Mouse (Mus musculus) heart, embryonic 16.5 days (tissue): ENCODE measurements around the gene Wdr72. TPM values are rescaled to one million over a fixed set of nuclear protein-coding genes. Genes with fewer than 3 reads are reported as not detected.

Source experiments
- ATAC-seq: fragments of 200-750 bp; cut with Nextera tagmentation; replicated peaks from 2 replicates; pipeline ENCODE4 v1.8.0; 2017; ENCODE audit warnings: moderate number of reproducible peaks; ENCODE audit not compliant: insufficient read depth, low FRiP score; ENCODE audit errors: extremely low read depth
- H3K27ac ChIP-seq: fragments of 300-500 bp; sonication (generic); 2 replicates; pipeline ENCODE4 v1.5.1; 2014; ENCODE audit warnings: mild to moderate bottlenecking, low read length, control low read depth, moderate library complexity
- H3K27me3 ChIP-seq: fragments of 300-500 bp; sonication (generic); 2 replicates; pipeline ENCODE4 v1.6.1; 2014; ENCODE audit warnings: low read length, mixed read lengths; ENCODE audit not compliant: control insufficient read depth, insufficient read depth
- H3K36me3 ChIP-seq: fragments of 300-500 bp; sonication (generic); 2 replicates; pipeline ENCODE4 v1.6.1; 2014; ENCODE audit not compliant: control insufficient read depth, insufficient read depth
- H3K4me1 ChIP-seq: fragments of 300-500 bp; sonication (generic); 2 replicates; pipeline ENCODE4 v1.6.1; 2014; ENCODE audit warnings: low read length, mixed read lengths; ENCODE audit not compliant: control insufficient read depth, insufficient read depth
- H3K4me2 ChIP-seq: fragments of 300-500 bp; sonication (generic); 2 replicates; pipeline ENCODE4 v1.6.1; 2014; ENCODE audit warnings: low read depth, mild to moderate bottlenecking, control low read depth, low read length
- H3K4me3 ChIP-seq: fragments of 300-500 bp; sonication (generic); 2 replicates; pipeline ENCODE4 v1.5.1; 2014; ENCODE audit warnings: mild to moderate bottlenecking, control low read depth, low read length
- H3K9ac ChIP-seq: fragments of 300-500 bp; sonication (generic); 2 replicates; pipeline ENCODE4 v1.6.1; 2014; ENCODE audit warnings: low read length, control low read depth
- H3K9me3 ChIP-seq: fragments of 300-500 bp; sonication (generic); replicated peaks from 2 replicates; pipeline ENCODE4 v1.6.1; 2016; ENCODE audit warnings: low read length; ENCODE audit not compliant: control insufficient read depth
- WGBS: fragments of 180-500 bp; shearing (Covaris S2); extraction: QIAGEN DNeasy Blood & Tissue Kit; methylation state at CpG from one replicate; pipeline ENCODE4 v1.1.7; 2014; 5-methylcytosine and 5-hydroxymethylcytosine counted together
- polyA plus RNA-seq: library from polyadenylated mRNA; unstranded; fragments of >200 nt; fragmentation: Nextera tagmentation; extraction: Ambion mirVana; gene quantifications from 2 replicates; pipeline ENCODE4 v1.2.1, GENCODE M21; 2015

The Wdr72 gene
- polyA plus RNA-seq, 1 experiment from 2014 or later = 1.5 TPM

- 82% methylated on average over 9 of the region's 9 CpGs for WGBS
- peaks cover 3% of the 10 kb centered on the region; the same call in 1 of the 2 replicates for H3K4me1 ChIP-seq
These were observed 2.4 kb downstream of the Wdr72 start for GRCm38 (mm10) chr9:74112526-74112925.

GRCm38 (mm10) chr9:74126222-74126621 lies 16.1 kb downstream of the Wdr72 start:
- Histone ChIP-seq H3K9ac (no peak overlapping the region), H3K4me1 (no peaks in the 10 kb centered on the region), H3K27ac (no peak overlapping the region), H3K4me2 (no peak overlapping the region), H3K27me3 (no peaks in the 10 kb centered on the region), H3K36me3 (no peaks in the 10 kb centered on the region), H3K4me3 (no peak overlapping the region), H3K9me3 (no peaks in the 10 kb centered on the region)
- WGBS = 42% methylated on average over 5 of the region's 5 CpGs
- no peak for ATAC-seq

More at GRCm38 (mm10) chr9:74112526-74112925, 2.4 kb downstream of the Wdr72 start:
- H3K9me3 ChIP-seq = no peaks in the 10 kb centered on the region
- H3K4me2 ChIP-seq = no peak overlapping the region
- no peak overlapping the region for H3K9ac ChIP-seq
- ATAC-seq = no peak
- H3K4me3 ChIP-seq = no peak overlapping the region
- no peak overlapping the region for H3K27ac ChIP-seq
- H3K36me3 ChIP-seq = no peaks in the 10 kb centered on the region
- peaks cover 3% of the 10 kb centered on the region; the same call in 1 of the 2 replicates for H3K27me3 ChIP-seq

GRCm38 (mm10) chr9:74134010-74134409 lies 23.9 kb downstream of the Wdr72 start:
- no peaks in the 10 kb centered on the region for H3K27me3 ChIP-seq
- H3K4me1 ChIP-seq = no peaks in the 10 kb centered on the region
- H3K9me3 ChIP-seq = no peaks in the 10 kb centered on the region
- no peak for ATAC-seq
- no peak overlapping the region for H3K4me3 ChIP-seq
- WGBS = 51% methylated on average over 2 of the region's 2 CpGs
- H3K9ac ChIP-seq = no peak overlapping the region
- H3K4me2 ChIP-seq = no peak overlapping the region
- H3K36me3 ChIP-seq = no peaks in the 10 kb centered on the region
- H3K27ac ChIP-seq = no peak overlapping the region

GRCm38 (mm10) chr9:74141864-74142263 lies 31.7 kb downstream of the Wdr72 start:
- H3K27ac ChIP-seq = no peak overlapping the region
- no peak overlapping the region for H3K4me3 ChIP-seq
- H3K4me1 ChIP-seq = no peaks in the 10 kb centered on the region
- no peak for ATAC-seq
- no peak overlapping the region for H3K9ac ChIP-seq
- no peaks in the 10 kb centered on the region for H3K9me3 ChIP-seq
- no peak overlapping the region for H3K4me2 ChIP-seq
- H3K27me3 ChIP-seq = no peaks in the 10 kb centered on the region
- WGBS = 6% methylated on average over 3 of the region's 3 CpGs
- no peaks in the 10 kb centered on the region for H3K36me3 ChIP-seq

GRCm38 (mm10) chr9:74142705-74143104 lies 32.5 kb downstream of the Wdr72 start:
- Histone ChIP-seq H3K36me3 (no peaks in the 10 kb centered on the region), H3K9ac (no peak overlapping the region), H3K27ac (no peak overlapping the region), H3K27me3 (no peaks in the 10 kb centered on the region), H3K4me2 (no peak overlapping the region), H3K4me3 (no peak overlapping the region), H3K4me1 (no peaks in the 10 kb centered on the region), H3K9me3 (no peaks in the 10 kb centered on the region)
- no peak for ATAC-seq
- WGBS = 53% methylated on average over 2 of the region's 2 CpGs

- Histone ChIP-seq H3K9ac (no peak overlapping the region), H3K4me2 (no peak overlapping the region), H3K4me1 (no peaks in the 10 kb centered on the region), H3K27ac (no peak overlapping the region), H3K36me3 (no peaks in the 10 kb centered on the region), H3K4me3 (no peak overlapping the region), H3K9me3 (no peaks in the 10 kb centered on the region), H3K27me3 (no peaks in the 10 kb centered on the region)
- WGBS = 88% methylated on average over 4 of the region's 4 CpGs
- no peak for ATAC-seq
These were observed 35.0 kb downstream of the Wdr72 start for GRCm38 (mm10) chr9:74145203-74145602.

GRCm38 (mm10) chr9:74148306-74148705 lies 38.1 kb downstream of the Wdr72 start:
- ATAC-seq = no peak
- 76% methylated on average over 8 of the region's 8 CpGs for WGBS

GRCm38 (mm10) chr9:74160361-74160933 lies 50.3 kb downstream of the Wdr72 start:
- Histone ChIP-seq H3K27ac (no peak overlapping the region), H3K4me3 (no peak overlapping the region), H3K4me1 (no peaks in the 10 kb centered on the region), H3K27me3 (no peaks in the 10 kb centered on the region), H3K36me3 (no peaks in the 10 kb centered on the region), H3K9me3 (no peaks in the 10 kb centered on the region), H3K4me2 (no peak overlapping the region), H3K9ac (no peak overlapping the region)
- WGBS = 80% methylated on average over 11 of the region's 11 CpGs
- ATAC-seq = no peak

More at GRCm38 (mm10) chr9:74148306-74148705, 38.1 kb downstream of the Wdr72 start:
- Histone ChIP-seq H3K9ac (no peak overlapping the region), H3K4me2 (no peak overlapping the region), H3K27me3 (no peaks in the 10 kb centered on the region), H3K4me1 (no peaks in the 10 kb centered on the region), H3K36me3 (no peaks in the 10 kb centered on the region), H3K9me3 (no peaks in the 10 kb centered on the region), H3K27ac (no peak overlapping the region), H3K4me3 (no peak overlapping the region)

- no peak for ATAC-seq
- Histone ChIP-seq H3K9ac (no peak overlapping the region), H3K27ac (no peak overlapping the region), H3K36me3 (no peaks in the 10 kb centered on the region), H3K9me3 (no peaks in the 10 kb centered on the region), H3K4me3 (no peak overlapping the region), H3K4me1 (no peaks in the 10 kb centered on the region), H3K4me2 (no peak overlapping the region), H3K27me3 (no peaks in the 10 kb centered on the region)
- WGBS = 89% methylated on average over 2 of the region's 2 CpGs
These were observed 55.5 kb downstream of the Wdr72 start for GRCm38 (mm10) chr9:74165697-74166096.
